Mouse (Mus musculus): ENCODE measurements around the gene Eva1b.
"Not testable (repeated sequence)": the region's sequence is repeated elsewhere in the genome, so short reads cannot be mapped to it uniquely, and the experiment has no call there.

Gene Eva1b

GRCm38 (mm10) chr4:126155869-126156268 lies 8.3 kb downstream of the Eva1b start:
- DNase-seq (ENCODE audit: low read depth): no peak

GRCm38 (mm10) chr4:126156617-126157016 lies 9.1 kb downstream of the Eva1b start:
- no peak for DNase-seq (ENCODE audit: low read depth)

- DNase-seq (ENCODE audit: low read depth): no peak
These were observed 10.0 kb downstream of the Eva1b start for GRCm38 (mm10) chr4:126157562-126157961.

- DNase-seq (ENCODE audit: low read depth): no peak
These were observed 11.9 kb downstream of the Eva1b start for GRCm38 (mm10) chr4:126159455-126159854.

- DNase-seq (ENCODE audit: low read depth): no peak
These were observed 13.4 kb downstream of the Eva1b start for GRCm38 (mm10) chr4:126160981-126161380.

GRCm38 (mm10) chr4:126161456-126161855 lies 13.9 kb downstream of the Eva1b start:
- DNase-seq (ENCODE audit: low read depth): no peak

- DNase-seq (ENCODE audit: low read depth): no peak
These were observed 14.4 kb downstream of the Eva1b start for GRCm38 (mm10) chr4:126161986-126162385.

GRCm38 (mm10) chr4:126162544-126163066 lies 15.1 kb downstream of the Eva1b start:
- peak; percentile 74 for DNase-seq (ENCODE audit: low read depth)

- no peak for DNase-seq (ENCODE audit: low read depth)
These were observed 15.6 kb downstream of the Eva1b start, which contains the start of gene Sh3d21 for GRCm38 (mm10) chr4:126163067-126163659. Gene Sh3d21, minus strand, starts transcription at chr4:126163491.

GRCm38 (mm10) chr4:126163685-126164084 lies 16.1 kb downstream of the Eva1b start:
- no peak for DNase-seq (ENCODE audit: low read depth)

- DNase-seq (ENCODE audit: low read depth): not testable (repeated sequence)
These were observed 17.5 kb downstream of the Eva1b start for GRCm38 (mm10) chr4:126165092-126165491.

GRCm38 (mm10) chr4:126166084-126166483 lies 18.5 kb downstream of the Eva1b start:
- DNase-seq (ENCODE audit: low read depth): no peak

GRCm38 (mm10) chr4:126168851-126169250 lies 21.3 kb downstream of the Eva1b start:
- DNase-seq (ENCODE audit: low read depth): no peak

- DNase-seq (ENCODE audit: low read depth): not testable (repeated sequence)
These were observed 23.2 kb downstream of the Eva1b start for GRCm38 (mm10) chr4:126170737-126171136.

- no peak for DNase-seq (ENCODE audit: low read depth)
These were observed 26.3 kb downstream of the Eva1b start for GRCm38 (mm10) chr4:126173800-126174199.

GRCm38 (mm10) chr4:126175980-126176379 lies 28.4 kb downstream of the Eva1b start:
- not testable (repeated sequence) for DNase-seq (ENCODE audit: low read depth)

- no peak for DNase-seq (ENCODE audit: low read depth)
These were observed 33.8 kb downstream of the Eva1b start for GRCm38 (mm10) chr4:126181170-126181957.

- no peak for DNase-seq (ENCODE audit: low read depth)
These were observed 35.5 kb downstream of the Eva1b start for GRCm38 (mm10) chr4:126183034-126183433.

- no peak for DNase-seq (ENCODE audit: low read depth)
These were observed 39.6 kb downstream of the Eva1b start for GRCm38 (mm10) chr4:126187096-126187495.

- no peak for DNase-seq (ENCODE audit: low read depth)
These were observed 43.1 kb downstream of the Eva1b start for GRCm38 (mm10) chr4:126190636-126191035.

GRCm38 (mm10) chr4:126194216-126194615 lies 46.7 kb downstream of the Eva1b start:
- DNase-seq (ENCODE audit: low read depth): no peak

- DNase-seq (ENCODE audit: low read depth): no peak
These were observed 47.4 kb downstream of the Eva1b start for GRCm38 (mm10) chr4:126194916-126195315.

- no peak for DNase-seq (ENCODE audit: low read depth)
These were observed 49.9 kb downstream of the Eva1b start for GRCm38 (mm10) chr4:126197485-126197884.

All from c-Kit-positive CD71-negative TER-119-negative erythroid progenitor cells, embryonic 14.5 days (primary cell).